Mouse (Mus musculus): ENCODE results near the gene 1700016K19Rik. TPM values are rescaled to one million over a fixed set of nuclear protein-coding genes. Genes with fewer than 3 reads are reported as not detected.

1700016K19Rik gene
- total RNA-seq (2021) (not detected), polyA plus RNA-seq (2012; rRNA removed) (not detected in 2 replicates)
- long read RNA-seq: 0 reads

DNA sequence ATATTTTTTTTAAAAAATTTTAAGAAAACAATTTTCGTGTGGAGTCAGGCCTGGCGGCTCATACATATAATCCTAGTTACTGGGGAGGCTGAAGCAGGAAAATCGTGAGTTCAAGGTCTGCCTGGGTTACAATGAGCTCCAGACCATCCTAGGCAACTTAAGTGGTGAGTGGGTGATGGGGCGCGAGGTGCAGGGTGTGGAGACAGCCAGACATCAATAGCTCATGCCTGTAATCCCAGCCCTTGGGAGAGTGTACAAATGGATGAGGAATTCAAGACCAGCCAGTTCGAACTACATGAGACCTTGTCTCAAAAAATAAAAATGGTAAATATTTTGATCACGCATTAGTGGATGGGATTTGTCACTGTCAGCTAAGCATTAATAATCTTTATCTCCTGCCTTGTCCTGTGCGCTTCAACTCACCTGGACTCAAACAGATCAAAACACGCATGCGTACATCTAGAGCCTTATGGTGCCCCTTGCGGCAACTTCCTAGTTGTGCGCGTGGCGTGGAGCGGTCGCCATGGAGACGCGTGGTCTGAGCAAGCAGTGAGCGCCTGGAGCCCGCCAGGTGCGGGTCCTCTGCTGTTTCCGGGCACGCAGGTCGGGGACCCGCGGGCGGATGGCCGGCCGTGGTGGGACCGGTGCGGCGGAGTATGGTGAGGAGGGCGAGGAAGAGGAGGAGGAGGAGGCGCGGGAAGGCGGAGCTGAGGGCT is at the start of gene 1700016K19Rik:
Gene 1700016K19Rik (plus strand): TSS at position 473 of the 716 bp plus-strand sequence.
- DNase-seq: peak; percentile 81

DNA sequence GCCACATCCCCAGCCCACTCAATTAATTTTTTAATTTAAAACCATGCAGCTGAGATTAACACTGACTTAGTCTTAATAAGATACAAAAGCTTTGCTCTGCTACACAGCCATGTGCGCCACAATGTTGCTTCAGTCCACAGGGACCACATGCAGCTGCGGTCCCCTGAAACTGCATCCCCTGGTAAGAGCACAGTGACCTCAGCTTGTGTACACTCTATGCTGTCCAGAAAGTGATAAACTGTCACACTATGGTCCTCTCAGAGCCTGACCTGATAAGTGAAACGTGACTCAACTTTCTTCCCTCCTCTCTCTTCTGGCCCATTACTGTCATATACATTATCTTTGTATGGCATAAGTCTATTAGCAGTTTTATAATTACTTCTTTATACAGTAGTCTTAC is 49.3 kb upstream of the 1700016K19Rik start:
- no peak for DNase-seq

DNA sequence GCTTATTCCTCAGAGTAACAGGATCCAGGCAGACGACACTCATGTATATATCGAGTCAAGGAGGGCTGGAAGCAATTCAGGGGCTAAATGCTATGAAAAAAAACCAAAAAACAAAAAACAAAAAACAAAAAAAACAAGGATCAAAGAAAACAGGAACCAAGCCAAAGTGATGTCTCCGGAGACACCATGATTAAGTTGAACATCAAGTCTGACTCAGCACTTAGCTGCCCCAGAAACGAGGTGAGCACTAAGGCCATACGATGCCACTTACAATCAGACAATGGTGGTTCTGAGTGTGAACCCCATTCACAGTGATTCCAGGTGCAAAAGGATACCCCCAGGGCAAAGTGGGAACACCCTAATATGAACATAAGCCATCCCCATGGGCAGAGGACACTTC is 47.8 kb upstream of the 1700016K19Rik start:
- DNase-seq: no peak

DNA sequence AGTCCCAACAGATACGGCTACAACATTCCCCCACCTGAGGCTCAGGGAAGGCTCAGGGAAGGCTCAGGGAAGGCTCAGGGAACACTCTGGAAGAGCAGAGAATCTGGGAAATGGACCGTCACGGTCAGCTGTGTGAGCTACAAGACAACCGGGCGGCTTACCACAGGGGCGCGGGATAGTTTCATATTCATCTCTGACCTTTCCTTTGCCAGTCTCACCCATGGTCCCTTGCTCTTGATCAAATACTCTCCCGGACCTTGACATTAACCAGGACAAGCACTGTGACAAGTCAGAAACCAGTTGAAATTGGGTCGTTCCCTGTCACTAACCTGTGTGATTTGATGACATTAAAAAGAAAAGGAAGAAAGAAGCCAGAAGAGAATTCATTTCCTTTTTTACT is 44.8 kb upstream of the 1700016K19Rik start:
- peak; percentile 78 for DNase-seq

DNA sequence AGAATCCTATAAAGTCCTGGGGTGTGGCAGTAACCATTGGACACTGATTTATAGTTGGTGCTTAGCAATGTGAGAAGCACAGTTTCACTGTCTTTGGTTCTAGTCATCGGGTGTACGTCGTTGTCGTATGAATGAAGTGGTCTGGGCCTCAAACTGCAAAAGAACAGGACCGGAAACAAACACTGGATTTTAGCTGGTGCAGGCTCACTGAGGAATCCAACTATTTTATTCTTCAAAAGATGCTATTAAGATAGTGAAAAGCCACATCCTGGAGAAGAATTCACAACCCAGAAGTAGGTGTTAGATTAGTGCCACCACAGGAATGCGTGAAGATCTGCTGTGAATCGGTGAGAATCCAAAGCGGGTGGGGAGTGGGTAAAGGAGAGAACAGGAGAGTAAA is 43.1 kb upstream of the 1700016K19Rik start:
- DNase-seq: no peak

DNA sequence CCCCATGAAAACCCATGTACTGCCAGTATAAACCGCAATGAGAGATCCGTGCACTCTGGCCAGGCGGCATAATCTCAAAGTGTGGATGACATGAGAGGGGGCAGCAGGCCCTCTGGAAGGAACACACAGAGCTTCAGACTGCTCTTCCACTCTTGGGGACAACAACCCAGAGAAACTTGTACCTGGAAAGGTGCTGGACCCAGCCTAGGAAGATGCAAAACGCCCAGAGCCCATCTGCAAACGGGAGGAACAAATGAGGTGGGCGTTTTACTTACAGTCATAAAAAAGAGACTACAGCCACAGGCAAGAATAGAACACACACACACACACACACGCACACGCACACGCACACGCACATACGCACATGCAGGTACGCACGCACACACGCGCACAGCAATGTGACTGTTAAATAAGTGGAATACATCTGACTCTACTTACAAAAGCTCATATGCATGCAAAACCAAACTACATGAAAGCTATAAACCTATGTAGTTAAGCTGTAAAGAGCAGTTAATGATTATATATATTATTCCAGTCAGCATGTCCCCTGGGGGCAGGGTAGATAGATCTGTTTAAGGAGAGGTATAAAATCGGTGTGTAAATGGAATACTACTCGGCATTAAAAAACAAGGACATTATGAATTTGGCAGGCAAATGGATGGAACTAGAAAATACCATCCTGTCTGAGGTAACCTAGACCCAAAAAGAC is 42.4 kb upstream of the 1700016K19Rik start:
- DNase-seq: no peak

DNA sequence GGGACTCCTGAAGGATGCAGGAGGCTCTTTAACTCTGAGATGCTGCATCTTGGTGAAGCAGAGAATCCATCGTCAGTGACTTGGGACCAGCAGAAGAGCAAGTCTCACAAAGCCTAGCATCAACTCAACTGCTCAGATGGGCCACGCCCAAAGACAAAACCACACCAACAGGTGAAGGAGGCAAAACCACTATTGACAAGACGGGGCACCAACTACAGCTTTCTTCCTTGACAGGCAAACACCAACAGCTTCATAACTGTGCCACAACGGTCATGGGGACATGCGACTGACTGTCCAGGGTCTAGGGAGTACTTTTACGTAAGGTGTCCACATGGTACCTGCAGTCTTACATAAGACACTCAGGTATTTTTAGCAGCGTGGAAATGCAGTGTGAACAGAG is 37.9 kb upstream of the 1700016K19Rik start:
- DNase-seq: no peak

DNA sequence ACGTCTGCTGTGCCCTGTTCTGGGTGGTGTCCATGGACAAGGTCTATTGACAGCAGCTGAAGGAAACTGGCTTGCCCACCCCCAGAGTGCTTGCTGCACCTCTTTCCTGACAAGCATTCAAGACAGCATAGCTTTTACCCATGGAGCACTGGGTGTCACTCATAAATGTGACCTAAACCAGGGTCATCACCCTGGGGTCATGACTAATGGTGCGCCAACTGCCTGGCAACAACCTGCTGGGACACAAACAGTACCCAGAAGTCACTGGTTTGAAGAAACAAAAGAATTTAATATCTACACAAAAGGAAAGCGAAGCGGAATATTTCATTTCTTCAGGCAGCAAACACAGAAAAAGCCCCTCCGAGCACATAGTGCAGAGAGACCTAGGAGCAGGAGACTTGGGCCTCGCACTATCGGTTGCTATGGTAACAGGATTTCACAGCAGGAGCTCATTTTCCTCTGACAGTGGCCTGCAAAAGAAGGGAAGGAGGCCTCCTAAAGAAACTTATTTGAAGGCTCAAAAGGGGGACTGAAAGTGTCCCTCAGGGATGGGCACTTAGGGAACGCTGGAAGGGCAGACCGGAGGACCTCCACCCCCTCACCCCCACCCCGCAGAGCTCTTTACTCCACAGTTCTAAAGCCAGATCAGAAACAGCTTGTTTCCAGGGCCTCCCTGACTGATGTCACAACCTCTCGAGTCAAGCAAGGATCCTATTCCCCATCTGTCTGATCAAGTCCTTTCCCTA is 35.8 kb upstream of the 1700016K19Rik start:
- DNase-seq: peak; percentile 69

DNA sequence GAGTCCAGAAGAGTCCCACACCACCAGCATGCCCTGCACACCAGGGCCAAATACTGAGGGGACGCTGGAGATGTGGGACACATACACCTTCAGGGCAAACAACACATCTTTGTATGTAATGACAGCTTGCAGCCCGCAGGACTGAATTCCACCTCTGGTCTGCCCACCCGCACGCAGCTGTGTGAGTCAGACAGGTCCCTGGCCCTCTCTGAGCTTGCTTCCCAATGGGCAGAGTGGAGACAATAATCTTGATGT is 35.3 kb upstream of the 1700016K19Rik start:
- no peak for DNase-seq

DNA sequence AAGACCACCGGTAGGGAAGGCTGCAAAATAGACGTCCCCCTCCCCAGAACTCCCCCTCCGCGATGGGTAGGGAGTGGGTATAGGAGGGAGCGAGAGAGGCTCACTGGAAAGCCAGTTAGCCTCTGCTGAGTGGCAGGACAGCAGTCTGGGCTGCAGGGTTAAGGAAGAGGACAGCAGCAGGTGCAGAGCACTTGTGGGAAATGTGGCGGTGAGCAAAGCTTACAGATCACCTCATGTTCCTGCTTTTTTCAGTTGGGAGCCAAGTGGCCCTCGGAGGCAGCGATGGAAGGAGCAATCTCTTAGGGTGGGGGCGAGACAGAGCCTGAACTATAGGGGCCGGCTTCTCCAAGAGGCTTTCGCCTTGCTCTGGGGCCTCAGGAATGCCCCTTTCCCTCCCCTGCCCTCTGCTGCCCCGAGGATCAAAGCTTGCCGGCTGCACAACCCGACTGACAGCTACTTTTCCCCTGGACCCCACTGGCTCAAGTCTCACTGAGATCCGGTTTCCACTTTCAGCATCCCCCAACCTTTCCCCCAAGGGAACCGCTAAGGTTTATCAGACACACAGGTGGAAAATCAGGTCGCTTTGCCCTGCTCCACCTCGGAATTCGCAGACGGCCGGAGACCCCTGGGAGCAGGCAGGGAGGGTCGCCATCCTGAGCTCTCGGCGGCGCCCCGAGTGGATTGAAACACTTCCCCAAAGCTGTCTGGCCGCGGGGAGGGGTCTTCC is 33.9 kb upstream of the 1700016K19Rik start:
- DNase-seq: peak; percentile 50

DNA sequence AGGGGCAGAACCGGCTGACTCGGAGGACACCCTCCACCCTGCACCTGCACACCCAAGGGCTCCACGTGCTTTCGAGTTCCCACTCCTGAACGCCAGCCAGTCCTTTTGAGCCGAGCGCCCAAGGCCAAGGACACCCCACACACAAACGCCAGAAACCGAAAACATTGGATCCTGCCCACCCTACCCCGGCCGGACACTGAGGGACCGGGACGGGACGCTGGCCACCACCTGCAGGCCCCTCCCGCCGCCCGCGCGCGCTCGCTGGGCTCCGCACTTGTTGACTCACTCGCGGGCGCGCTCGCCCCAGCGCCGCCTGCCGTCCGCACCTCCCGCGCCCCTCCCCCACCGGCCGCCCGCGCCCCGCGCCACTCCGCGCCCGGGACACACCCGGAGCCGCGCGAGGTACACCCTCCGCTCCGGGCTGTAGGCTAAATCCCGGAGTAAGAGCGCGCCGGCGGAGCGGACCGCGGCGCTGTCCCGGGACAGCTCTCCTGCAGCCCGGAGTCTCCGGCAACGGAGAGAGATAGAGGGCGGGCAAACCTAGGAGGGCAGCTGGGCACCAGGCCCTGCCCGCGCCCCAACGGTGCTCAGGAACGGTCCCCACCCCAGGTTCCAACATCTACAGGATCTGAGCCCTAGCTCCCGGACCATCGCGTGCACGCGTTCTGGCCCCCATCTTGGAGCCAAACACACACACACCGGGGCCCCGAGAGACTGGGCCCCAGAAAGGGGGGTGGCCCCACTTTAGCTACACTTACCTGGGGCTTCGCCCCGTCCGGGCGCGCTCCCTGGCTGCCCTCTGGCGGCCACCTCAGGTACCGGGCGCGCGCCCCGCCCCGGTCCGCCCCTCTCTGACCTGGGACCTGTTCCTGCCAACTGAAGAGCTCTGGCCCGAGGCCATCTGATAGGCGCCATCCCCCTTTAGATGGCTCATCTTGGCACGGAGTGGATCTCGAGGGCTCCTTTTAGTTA is 33.0 kb upstream of the 1700016K19Rik start:
- peak; percentile 94 for DNase-seq

DNA sequence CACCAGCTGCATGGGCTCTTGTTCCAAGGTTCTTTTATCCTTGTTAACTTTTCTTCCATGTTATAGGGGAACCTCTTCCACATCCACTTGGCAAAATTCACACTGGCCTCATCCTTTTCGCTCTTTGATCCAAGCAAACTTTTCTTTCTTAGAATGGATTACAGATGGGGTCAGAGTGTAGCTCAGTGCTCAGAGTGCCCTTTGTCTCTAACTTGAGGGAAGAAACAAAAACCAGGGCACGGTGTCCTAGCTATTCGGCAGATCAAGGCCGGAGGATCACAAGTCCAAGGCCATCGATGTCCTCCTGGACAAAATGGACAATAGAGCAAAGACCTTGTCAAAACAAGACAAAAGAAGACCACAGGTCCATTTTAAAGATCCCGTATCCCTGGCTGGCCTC is 31.0 kb upstream of the 1700016K19Rik start:
- no peak for DNase-seq

DNA sequence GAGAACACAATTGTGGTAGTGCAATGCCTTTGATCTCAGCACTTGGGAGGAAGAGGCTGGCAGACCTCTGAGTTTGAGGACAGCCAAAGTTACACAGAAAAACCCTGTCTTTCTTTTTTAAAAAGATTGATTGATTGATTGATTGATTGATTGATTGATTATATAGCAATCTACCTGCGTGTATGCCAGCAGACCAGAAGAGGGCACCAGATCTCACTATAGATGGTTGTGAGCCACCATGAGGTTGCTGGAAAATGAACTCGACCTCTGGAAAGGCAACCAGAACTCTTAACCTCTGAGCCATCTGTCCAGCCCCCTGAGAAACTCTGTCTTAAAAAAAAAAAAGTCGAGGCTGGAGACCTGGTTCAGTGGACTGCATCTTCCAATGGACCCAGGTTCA is 29.1 kb upstream of the 1700016K19Rik start:
- no peak for DNase-seq

DNA sequence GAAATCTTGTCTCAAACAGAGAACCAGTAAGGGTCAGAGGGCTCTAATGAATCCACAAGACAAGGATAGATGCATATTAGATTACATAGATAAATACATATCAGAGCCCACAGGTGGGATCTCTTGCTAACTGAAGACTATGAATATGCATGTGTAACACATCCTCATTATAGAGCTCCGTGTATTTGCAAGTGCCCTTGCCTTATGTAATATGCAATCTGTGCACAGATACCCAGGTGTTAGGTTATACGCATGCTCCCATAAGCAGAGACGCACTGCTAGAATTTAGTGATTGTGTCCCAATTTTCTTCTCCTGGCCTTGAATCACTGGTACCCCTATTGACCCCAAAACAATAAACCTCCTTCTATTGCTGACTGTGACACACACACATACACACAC is 27.5 kb upstream of the 1700016K19Rik start:
- no peak for DNase-seq

DNA sequence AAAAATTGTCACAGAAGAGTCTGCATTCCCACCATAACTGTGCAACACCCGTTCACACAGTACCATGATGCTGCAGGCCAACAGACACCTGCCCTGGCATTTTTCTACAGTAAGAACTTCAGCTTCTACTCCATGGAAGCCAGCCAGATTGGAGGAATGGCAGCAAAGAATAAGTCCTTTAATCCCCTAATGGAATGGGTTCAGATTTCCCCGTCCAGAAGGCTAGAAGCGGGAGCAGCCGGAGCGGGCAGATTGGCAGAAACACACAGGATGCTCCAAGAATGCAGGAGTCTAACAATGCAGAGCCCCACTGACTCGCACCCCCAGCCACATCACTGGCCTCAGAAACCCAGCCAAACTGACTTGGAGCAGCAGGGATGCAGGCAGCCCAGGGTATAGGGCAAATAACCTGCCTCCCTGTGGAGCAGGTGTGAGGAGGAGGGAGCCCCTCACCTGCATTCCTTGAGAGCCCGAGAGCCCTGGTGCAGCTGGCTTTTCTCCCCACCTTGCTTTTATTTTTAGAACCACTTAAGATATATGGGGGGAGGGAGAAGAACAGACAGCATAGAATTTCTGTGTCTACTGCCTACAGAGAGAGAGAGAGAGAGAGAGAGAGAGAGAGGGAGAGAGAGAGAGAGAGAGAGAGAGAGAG is 26.7 kb upstream of the 1700016K19Rik start:
- no peak for DNase-seq

DNA sequence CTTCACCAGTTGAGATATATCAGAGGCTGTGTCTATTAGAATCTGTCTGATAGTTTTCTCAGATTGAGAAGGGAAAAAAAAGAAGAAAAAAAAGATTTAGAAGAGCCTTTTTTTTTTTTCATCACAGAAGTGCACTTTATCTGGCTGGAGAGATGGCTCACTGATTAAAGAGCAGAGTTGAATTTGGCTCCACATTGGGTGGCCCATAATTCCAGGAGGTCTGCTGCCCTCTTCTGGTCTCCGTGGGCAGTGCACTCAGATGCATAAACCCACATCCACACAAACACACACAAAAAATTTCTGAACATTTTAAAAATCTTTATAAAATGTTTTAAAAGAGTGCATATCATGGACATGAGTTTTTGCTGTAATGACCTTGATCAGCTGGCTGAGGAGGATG is 25.7 kb upstream of the 1700016K19Rik start:
- DNase-seq: no peak

DNA sequence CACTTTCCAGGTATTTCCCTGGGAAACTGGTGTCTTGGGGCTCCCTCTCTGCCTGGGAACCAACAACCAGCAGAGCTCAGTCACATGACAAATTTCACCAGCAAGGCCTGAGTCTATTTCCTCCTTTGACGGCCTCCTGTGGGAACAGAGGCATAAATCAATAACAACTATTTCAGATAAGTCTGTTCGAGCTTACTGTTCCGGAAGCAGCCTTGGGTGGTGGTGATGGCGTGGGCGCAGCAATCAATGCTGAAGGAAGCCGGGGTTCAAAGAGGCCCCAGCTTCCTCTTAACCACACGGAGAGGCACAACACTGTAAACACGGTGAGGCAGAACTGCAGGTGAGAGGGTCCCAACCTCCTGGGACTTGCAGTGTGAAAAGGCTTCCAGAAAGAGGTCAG is 23.0 kb upstream of the 1700016K19Rik start:
- peak; percentile 30 for DNase-seq

DNA sequence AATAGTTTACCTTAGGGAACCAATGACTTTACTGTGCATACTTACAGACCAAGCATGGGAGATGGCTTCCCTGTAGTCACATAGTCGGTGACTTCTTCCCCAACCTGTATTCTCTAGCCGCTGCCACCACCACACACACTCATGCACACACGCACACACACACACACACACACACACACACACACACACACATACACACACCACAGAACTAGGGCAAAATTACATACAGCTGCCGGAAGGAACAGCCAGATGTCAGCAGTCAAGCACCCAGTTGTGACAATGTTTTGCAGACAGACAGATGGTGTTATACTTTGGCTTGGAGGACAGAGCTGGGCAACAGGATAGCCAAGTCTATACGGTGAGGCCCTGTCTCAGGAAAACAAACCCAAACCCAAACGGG is 21.7 kb upstream of the 1700016K19Rik start:
- no peak for DNase-seq

DNA sequence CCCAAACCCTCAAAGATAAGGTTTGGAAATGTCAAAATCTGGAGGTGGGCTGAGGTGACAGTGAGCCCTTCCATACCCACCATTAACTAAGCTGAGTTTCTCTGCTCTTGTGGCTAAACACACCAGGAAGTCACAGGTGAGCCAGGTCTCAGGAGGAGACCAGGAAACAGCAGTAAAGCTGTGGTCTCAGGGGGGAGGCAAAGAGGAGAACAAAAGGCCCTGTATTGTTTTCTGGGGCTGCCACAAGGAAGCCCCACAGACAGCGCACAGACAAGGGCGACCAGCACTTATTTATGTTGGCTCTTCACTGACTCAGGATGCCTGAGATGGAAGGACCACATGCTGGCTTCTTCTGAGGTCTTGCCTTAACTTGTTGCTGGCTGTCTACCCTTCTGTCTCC is 19.3 kb upstream of the 1700016K19Rik start:
- DNase-seq: no peak

DNA sequence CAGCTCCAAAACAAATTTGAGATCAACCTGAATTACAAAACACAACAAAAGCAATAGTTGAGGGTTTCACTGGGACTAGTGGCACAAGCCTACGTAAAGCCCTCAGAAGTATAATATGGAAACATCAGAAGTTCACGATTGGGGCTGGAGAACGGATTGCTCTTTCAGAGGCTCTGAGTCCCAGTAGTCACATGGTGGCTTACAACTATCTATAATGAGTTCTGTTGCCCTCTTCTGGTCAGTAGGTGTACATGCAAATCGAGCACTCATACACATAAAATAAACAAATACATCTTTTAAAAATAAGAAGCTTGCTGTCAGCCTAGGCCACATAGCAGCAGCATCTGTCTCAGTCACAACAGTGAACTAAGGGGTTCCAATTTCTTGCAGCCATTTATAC is 16.5 kb upstream of the 1700016K19Rik start:
- no peak for DNase-seq

DNA sequence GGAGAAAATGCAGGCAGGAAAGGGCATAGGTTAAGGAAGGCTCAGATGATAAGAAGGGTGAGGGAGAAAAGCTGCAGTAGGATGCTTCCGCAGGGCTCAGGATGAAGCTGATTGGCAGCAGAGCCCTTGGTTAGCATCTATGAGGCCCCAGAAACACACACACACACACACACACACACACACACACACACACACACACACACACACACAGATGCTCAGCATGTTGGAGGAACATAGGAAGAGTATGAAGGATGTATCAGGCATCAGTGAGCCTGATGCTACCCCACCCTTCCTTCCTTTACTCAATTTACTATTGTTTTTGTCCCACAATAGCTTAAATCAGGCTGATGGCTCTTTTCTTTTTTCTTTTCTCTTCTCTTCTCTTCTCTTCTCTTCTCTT is 15.1 kb upstream of the 1700016K19Rik start:
- no peak for DNase-seq

Data from adrenal gland, adult 2 months (tissue).